Mouse (Mus musculus): ENCODE measurements around the gene Kdm2b.

Kdm2b gene

DNA sequence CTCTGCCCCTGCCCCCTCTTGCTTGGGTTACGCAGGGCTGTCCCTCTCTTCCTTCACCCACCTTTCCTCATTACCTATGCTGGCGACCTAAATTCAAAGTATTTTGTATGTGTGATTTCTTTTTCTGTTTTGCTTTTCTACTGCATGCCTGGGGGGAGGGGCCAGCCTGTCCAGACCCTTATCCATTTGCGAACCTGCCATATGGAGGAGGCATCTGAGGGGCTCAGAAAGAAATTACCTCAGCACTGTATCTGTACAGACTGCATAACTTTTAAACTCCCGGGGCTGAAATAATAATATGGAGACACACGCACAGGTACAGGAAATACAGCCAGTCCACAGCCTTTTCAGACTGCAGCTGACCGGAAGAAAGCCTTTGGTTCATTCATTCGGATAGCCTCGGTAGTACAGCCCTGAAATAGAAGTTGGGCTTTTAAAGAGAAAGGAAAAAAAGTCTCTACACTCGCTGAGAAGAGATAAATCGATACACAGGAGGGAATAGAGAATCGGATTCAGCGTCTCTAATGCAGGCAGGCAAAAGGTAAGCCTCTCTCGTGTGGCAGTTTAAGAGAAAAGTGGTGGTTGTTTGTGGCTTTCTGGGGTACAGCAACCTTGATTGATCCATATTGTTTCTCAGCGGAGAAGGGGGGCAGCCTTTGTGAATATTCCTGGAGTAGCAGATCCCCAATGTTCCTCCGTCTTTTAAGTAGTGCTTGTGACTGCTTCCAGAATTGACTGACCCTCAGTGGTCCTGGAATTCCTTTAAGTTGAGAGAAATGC lies at the start of gene Kdm2b:
Kdm2b (minus strand) TSS at position 273 of the 780 bp plus-strand sequence.
- no peak for DNase-seq (ENCODE audit: low read depth, low spot score)

DNA sequence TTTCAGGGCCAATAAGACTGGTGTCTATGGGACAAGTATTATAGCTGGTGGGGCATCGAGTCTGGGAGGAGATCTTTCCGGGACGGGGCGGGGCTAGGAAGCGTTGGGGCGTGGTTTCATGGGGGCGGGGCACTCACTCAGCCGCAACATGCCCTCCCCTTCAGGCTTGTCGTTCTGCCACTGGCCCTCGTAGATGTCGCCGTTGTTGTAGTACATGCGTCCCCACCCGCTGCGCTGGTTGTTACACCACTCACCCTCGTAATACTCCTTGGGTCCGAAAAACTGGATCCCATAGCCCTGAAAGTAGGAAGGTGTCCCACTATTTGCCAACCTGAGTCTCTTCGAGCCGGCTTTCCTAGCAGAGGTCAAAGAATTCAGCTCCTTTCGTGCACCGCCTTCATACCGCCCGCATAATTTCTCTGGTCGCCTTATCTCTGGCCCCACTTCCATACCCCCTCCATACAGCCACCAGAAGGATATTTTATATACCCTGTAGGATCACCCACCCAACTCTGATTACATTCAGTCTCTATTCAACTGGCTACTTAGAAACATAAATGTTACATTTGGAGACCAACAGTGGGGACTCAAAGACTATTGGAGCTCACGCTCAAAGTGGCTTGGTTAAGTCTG lies 49.6 kb upstream of the Kdm2b start:
- peak; percentile 93 for DNase-seq (ENCODE audit: low read depth, low spot score)

DNA sequence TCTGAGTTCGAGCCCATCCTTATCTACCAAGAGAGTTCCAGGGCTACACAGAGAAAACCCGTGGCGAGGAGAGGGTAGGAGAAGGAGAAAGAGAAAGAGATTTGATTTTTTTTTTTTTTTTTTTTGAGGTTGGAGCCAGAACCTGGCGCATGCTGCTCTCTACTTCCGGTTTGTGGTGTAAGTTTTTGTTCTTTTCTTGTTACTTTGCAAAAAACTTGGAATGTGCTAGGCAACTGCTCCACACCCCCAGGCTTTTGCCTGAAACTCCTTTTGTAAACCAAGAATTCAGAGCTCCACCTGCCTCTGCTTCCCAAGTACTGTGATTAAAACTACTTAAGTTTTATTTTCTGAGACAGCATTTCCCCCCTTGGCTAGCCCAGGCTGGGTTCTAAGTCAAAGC lies 48.5 kb upstream of the Kdm2b start:
- DNase-seq (ENCODE audit: low read depth, low spot score) = peak; percentile 50

DNA sequence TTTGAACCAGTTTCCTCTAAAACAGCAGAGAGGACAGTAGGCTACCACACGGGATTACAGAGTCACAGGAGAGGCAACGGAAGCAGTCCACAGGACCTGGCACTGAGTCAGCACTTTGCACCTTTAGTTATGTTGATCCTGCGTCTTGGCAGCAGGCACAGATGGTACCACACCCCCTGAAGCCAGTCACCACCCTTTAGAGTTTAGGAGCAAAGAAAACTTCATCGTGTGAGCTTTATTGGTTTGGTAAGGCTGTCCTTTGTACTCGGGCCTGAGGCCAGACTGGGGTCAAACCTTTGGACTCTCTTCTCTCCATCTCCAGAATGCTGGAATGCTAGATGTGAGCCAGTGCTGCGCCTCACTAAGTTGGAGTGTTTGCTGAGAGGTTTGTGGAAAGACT lies 45.9 kb upstream of the Kdm2b start:
- peak; percentile 88 for DNase-seq (ENCODE audit: low read depth, low spot score)

DNA sequence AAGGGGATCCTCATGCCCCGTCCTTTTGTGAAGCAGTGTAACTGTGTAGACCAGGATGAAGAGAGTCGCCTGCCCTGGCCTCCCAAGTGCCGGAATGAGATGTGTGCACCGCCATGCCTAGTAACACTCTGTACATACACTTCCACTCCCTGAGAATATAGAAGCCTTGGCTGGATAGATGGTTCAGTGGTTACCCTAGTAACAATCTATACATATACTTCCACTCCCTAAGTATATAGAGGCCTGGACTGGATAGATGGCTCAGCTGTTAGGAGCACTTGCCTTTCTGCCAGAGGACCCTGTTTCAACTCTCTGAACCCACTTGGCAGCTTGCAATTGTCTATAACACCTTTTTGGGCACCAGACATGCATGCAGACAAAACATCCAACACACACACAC lies 45.5 kb upstream of the Kdm2b start:
- DNase-seq (ENCODE audit: low read depth, low spot score) = no peak

DNA sequence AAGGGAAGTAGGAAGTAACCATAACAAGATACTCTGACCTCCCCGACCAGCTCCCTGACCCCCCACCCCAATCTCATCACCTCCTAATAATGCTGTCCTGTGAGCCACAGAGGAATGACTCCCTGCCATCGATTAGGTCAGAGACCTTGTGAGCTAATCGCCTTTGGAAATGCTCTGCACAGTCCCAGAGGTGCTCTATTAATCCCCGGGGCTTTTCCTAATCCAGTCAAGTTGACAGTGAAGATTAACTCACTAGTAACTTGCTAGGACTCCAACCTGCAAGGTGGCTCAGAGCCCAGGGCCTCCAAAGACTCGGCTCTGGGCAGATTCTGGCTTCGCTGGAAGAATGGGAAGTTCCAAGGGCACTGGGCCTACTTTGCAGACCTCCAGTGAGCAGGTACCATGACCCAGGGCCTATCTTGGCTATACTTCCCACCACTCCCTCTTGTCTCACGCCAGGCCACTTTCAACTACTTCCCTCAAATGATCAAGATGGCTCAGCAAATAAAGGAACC lies 44.1 kb upstream of the Kdm2b start:
- peak; percentile 57 for DNase-seq (ENCODE audit: low read depth, low spot score)

DNA sequence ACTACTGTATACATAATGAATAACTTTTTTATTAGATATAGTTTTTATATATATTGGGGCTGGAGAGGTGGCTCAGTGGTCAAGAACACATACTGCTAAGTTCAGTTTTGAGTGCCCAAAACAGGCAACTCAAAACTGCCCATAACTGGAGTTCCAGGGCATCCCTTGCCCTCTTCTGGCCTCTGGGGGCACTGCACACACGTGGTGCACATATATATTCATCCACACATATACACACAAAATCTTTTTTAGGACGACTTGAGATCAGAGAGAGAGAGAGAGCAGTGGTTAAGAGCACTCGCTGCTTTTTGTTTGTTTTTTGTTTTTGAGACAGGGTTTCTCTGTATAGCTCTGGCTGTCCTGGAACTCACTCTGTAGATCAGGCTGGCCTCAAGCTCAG lies 41.7 kb upstream of the Kdm2b start:
- peak; percentile 44 for DNase-seq (ENCODE audit: low read depth, low spot score)

DNA sequence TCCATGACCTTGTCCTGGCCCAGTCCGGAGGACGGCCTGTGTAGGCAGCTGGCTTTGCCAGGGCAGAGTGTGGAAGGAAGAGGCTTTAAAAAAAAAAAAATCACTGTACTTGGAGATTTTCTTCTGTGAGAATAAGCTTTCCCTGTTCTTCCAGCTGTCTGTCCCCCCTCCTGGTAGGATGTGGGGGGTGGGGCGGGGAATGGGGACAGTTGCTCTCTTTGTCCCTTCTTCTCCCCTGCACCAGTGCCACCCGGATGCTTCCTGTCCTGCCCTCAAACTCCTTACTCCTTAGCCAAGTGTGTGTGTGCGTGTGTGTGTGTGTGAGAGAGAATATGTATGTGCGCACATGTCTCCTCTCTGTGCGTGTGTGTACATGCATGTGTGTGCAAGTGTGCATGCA lies 40.1 kb upstream of the Kdm2b start:
- DNase-seq (ENCODE audit: low read depth, low spot score) = no peak

DNA sequence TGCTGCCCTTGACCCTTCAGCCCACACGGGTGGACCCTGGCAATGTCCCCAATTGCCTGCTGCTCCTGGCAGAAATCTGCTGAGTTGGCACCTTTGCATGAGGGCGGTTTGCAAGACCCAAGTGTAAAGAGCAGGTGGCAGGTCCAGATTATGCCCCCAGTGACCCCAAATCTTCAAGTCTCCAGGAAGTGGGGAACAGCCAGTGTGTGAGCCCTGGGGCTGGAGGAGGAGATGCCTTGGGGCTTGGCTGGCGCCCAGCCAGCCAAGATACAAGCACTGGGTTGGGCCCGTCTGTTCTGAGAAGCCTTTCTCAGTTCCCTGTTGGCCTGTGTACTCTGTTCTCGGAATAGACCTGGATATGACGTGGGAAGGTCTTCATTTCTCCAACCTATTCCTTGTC lies 37.8 kb upstream of the Kdm2b start:
- DNase-seq (ENCODE audit: low read depth, low spot score) = peak; percentile 51

DNA sequence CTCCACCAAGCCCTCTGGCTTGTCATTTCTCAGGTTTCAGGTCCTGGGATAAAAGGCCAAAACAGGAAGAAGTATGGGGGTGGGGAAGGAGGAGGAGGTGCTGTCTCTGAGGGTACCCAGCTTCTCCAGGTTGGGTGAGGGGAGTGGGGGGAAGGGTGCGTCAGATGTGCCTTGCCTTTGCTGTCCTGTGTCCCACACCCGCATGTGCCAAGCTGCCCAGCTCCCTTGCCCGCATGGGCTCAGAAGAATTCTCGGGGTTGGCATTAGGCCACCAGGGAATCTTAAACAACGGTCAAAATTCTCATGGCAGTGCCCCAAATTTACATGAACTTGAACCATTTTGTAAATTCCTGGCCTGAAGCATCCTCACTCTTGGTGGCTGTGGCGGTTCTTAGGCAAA lies 36.8 kb upstream of the Kdm2b start:
- DNase-seq (ENCODE audit: low read depth, low spot score) = no peak

DNA sequence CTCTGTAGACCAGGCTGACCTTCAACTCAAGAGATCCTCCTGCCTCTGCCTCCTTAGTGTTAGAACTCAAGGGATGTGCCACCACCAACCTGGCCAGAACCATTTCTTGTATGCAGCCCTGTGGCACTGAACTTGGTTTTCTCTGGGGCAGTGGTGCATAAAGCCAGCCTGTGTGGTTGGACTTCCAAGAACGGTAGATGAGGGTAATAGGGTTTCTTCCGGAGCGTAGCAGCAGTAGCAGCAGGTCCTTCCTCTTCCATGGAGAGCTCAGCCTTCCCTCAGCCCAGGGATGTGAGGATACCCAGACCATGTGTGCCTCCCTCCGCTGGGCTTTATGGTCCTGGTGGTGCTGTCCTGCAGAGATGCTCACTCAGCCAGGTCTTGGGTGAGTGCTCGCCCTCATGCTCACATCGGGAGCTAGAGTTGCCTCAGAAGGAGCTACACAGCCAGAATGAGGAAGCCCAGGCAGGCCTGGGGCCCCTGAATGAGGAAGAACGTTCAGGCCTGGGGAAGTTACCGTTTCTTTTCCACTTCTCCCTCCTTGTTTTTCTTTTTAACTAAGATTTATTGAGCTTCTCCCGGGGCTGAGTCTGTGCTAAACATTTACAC lies 35.4 kb upstream of the Kdm2b start:
- no peak for DNase-seq (ENCODE audit: low read depth, low spot score)

DNA sequence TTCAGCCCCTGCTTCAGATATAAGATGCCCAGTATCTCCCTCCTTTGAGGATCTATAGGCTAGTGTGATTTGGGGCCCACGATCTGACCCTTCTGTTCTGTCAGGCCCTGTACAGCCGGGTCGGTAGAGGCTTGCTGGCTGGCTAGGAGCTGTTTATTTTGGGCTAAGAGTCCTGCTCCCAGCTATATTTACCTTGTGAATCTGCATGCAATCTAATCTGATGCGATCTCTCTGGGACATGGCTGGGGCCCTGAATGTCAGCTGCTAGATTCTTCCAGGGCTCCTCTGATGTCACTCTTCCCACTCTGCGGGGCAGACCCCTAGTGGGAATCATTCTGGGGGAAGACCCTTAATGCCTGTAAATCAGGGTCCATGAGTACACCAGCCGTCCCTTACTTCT lies 34.7 kb upstream of the Kdm2b start:
- no peak for DNase-seq (ENCODE audit: low read depth, low spot score)

DNA sequence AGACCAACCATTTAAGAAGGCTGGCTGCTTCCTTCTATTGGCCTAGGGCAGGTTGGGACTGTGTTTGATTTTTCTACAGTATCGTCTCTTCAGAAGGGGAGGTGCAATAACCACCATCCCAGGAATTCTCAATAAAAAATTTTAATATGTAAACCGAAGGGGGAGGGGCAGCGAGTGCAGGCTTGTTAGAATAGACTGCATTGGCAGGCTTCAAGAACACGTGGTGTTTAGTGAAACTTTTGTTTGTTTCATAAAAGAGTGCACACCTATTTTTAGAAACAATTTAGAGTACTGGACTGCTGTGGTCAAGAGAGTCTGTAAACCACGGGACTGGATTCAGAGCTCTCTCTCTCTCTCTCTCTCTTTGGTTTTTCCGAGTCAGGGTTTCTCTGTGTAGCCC lies 33.4 kb upstream of the Kdm2b start:
- DNase-seq (ENCODE audit: low read depth, low spot score) = no peak

DNA sequence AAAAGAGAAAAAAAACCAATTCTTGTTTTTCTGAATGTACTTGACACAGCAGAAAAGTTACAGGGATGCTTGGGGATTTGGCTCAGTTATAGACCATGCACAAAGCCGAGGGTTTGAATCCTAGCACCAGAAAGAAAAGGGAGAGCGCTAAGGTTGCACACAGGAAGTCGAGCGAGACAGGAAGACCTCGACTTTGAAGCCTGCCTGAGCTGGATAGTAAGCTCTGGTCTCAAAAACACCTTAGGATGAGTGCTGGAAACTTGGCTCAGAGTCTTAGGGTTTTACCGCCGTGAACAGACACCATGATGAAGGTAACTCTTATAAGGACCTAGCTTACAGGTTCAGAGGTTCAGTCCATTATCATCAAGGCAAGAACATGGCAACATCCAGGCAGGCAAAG lies 31.8 kb upstream of the Kdm2b start:
- no peak for DNase-seq (ENCODE audit: low read depth, low spot score)

DNA sequence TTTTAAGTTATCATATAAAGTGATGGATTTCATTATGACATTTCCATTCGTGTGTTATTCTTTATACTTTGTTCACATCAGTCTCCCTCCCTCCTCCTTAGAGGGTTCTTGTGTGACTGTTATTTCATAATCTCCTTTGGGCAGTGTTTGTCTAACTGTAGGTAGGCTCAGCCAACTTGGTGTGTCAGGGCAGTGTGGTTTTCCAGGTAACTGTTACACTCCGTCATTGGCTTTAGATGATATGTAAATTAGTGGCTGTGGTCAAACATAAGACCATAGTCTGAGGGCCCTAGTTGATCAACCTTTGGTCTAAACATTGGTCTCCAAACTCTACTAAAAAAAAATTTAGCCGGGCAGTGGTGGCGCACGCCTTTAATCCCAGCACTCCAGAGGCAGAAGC lies 30.8 kb upstream of the Kdm2b start:
- no peak for DNase-seq (ENCODE audit: low read depth, low spot score)

DNA sequence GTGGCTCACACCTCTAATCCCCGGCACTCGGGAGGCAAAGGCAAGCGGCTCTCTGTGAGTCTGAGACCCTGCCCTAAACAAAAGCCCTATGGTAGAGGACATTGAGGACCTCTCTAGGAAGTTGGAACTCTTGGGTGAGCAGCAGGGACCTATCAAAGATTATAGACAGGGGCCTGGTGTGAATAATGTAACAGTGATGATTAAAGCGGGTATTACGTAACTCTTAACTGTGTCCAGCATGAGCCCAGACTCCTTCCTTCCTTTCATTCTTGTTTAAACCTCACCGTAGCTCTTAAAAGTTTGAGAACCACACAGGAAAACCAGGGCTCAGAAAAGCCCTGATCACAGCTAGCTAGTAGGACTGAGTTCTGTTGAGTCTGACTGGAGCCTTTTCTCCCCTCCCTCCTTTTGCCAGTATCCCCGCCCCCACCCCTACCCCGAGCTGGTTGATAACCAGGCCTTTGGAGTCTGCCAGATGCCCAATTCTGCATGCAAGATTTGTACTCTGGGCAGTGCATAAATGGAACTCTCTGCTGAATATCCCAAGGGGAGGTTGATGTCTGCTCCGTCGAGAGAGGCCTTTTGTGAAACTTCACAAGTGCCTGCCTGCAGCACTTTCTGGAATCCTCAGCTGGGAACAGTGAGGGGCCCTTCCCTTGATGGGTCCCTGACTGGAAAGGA lies 29.9 kb upstream of the Kdm2b start:
- no peak for DNase-seq (ENCODE audit: low read depth, low spot score)

DNA sequence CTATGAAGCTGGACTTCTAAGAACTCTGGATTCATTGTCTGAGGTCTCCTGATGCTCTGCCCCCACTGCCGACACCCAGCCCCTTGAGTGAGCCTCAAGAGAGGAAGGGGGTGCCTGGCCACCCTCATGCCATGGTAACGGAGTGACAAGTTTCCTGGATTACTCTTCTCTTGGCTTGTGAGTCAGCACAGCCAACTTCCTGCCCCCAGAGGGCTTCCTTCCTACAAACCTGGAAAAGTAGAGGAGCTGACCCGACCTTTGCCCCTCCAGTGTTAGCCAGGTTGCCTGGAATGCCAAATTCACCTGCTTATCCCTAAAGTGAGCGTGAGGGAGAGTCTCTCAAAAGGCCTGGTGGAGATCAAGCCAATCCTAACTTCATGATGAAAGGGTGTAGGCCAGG lies 27.9 kb upstream of the Kdm2b start:
- no peak for DNase-seq (ENCODE audit: low read depth, low spot score)

DNA sequence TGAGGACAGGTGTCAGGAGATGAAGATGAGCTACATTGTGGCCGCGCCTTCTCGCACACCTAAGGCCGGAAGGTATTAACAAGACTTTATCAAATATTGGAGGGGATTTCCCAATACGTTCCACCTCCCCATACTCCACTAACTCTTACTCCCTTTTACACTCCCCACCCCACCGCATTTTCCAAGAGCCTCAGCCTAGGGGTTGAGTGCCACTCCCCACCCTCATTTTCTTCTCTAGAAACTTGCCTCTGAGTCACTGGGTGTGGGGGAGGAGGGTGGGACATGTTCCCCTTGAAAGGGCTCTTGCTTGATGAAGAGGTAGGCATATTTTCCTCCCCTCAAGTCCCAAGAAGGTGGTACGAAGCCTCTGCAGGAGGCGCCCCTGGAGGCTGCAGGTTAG lies 26.3 kb upstream of the Kdm2b start:
- DNase-seq (ENCODE audit: low read depth, low spot score) = no peak

DNA sequence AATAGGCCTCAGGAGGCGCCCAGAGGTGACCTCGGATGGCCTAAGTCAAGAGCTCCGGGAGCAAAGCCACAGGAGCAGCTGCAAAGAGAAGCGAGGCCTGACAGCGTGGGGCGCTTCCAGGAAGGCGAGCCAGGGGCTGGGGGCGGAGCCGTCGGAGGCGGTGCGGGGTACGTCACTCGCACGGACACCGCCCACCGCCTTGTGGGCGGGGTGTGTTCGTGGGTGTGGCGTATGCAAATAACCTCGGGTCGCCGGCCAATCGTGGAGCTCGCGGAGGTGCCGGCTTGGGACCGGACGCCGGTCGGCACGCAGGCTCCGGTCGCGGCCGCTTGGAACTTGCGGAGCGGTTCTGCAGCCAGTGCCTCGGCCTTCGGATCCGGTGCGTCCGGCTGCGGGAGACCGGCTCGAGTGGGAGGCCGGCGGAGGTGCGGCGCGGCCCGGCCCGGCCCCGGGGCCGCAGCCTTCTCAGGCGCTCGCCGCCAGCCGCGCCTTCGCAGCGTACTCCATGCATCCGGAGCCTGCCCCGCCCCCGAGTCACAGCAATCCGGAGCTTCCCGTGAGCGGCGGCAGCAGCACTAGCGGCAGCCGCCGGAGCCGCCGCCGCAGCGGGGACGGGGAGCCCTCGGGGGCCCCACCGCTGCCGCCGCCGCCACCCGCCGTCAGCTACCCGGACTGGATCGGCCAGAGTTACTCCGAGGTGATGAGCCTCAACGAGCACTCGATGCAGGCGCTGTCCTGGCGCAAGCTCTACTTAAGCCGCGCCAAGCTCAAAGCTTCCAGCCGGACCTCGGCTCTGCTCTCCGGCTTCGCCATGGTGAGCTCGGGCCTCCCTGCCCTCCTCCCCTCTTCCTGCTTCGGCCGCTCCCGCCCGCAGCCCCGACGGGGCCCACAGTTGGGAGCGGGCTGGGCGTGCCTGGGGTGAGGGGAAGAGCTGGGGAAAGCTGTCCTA lies 25.4 kb upstream of the Kdm2b start, which contains the start of gene Orai1:
Orai1 (plus strand) TSS at position 322 of the 949 bp plus-strand sequence.
- DNase-seq (ENCODE audit: low read depth, low spot score) = peak; percentile 99

DNA sequence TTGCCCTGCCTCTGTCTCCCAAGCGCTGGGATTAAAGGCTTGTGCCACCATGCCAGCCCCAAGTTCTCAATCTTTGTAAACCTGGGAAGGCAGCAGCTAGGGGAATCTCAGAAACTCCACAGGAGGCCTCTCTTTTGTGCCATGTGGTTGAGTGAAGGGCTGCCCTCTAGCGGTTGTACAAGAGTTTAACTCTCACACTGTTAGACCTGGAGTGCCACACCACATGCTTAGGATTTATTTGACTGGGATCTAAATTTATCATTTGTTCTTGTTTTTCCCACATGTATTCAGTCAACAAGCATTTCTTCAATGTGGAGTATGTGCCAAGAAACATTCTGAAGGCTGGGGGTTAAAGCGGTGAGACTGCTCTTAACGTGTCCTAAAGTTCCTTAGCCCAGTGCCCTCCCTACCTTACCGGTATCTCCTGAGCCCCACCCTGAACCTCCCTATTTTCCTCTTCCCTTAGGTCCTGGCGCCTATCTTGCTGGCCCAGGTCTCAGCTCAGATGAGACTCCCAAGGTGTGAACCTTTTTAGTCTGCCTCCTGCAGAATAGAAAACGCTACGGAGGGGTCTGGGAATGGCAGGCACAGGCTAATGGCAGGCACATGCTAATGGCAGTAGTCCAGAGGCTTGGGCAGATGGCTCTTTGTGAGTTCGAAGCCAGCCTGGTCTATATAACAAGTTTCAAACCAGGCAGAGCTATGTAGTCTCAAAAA lies 24.1 kb upstream of the Kdm2b start:
- peak; percentile 87 for DNase-seq (ENCODE audit: low read depth, low spot score)
